Mouse (Mus musculus) urinary bladder, postnatal 10 days (tissue): Measurements from ENCODE around the gene Lpin2.

Experiments
- DNase-seq: peaks from one replicate; pipeline ENCODE4 v3.0.0; 2022; ENCODE audit warnings: low spot score

Lpin2 gene

GRCm38 (mm10) chr17:71171161-71171560 is 11.2 kb upstream of the Lpin2 start:
- no peak for DNase-seq

- no peak for DNase-seq
Observed at GRCm38 (mm10) chr17:71177336-71177735, 5.0 kb upstream of the Lpin2 start.

- DNase-seq: no peak
Observed at GRCm38 (mm10) chr17:71177949-71178348, 4.4 kb upstream of the Lpin2 start.

GRCm38 (mm10) chr17:71178530-71179181 is 3.7 kb upstream of the Lpin2 start:
- no peak for DNase-seq

GRCm38 (mm10) chr17:71179551-71180309 is 2.6 kb upstream of the Lpin2 start:
- DNase-seq: no peak

- no peak for DNase-seq
Observed at GRCm38 (mm10) chr17:71180601-71181000, 1.8 kb upstream of the Lpin2 start.

GRCm38 (mm10) chr17:71182871-71183656 is 704 bp downstream of the Lpin2 start:
- peak; percentile 47 for DNase-seq

- no peak for DNase-seq
Observed at GRCm38 (mm10) chr17:71183657-71184261, 1.4 kb downstream of the Lpin2 start.

- no peak for DNase-seq
Observed at GRCm38 (mm10) chr17:71184356-71185111, 2.2 kb downstream of the Lpin2 start.

GRCm38 (mm10) chr17:71185368-71185767 is 3.0 kb downstream of the Lpin2 start:
- no peak for DNase-seq

- DNase-seq: no peak
Observed at GRCm38 (mm10) chr17:71190589-71190988, 8.2 kb downstream of the Lpin2 start.

GRCm38 (mm10) chr17:71191063-71191462 is 8.7 kb downstream of the Lpin2 start:
- no peak for DNase-seq

GRCm38 (mm10) chr17:71191651-71192419 is 9.5 kb downstream of the Lpin2 start:
- no peak for DNase-seq

GRCm38 (mm10) chr17:71193019-71193418 is 10.7 kb downstream of the Lpin2 start:
- DNase-seq: no peak

- DNase-seq: no peak
Observed at GRCm38 (mm10) chr17:71193485-71193884, 11.1 kb downstream of the Lpin2 start.

GRCm38 (mm10) chr17:71194906-71195632 is 12.7 kb downstream of the Lpin2 start:
- DNase-seq: no peak

GRCm38 (mm10) chr17:71195633-71196391 is 13.5 kb downstream of the Lpin2 start:
- no peak for DNase-seq

GRCm38 (mm10) chr17:71196415-71196814 is 14.1 kb downstream of the Lpin2 start:
- DNase-seq: no peak

GRCm38 (mm10) chr17:71199346-71199745 is 17.0 kb downstream of the Lpin2 start:
- DNase-seq: no peak
